ENCODE assay signal across 9 mouse cellular contexts in genomic region chr3:95587754-95588603, GRCm38 (mm10). TPM values are rescaled to one million over a fixed set of nuclear protein-coding genes. Genes with fewer than 3 reads are reported as not detected.
DNase-seq lines count a peak whose midpoint lies in the region; ATAC-seq lines count a peak whose summit lies in the region.
"Had no signal": no experiment of that assay in that cellular context is flagged by ENCODE, and none has a peak within 500 bp of the region (broad histone marks: within the 10 kb centered on the region; RNA-seq: fewer than 3 reads in every experiment).

No protein-coding gene starts in this region.

- no peak; the same call in 1 of the 2 replicates for ATAC-seq in kidney, embryonic 16.5 days (ENCODE audit: low FRiP score, low TSS enrichment)
- ATAC-seq in common myeloid progenitor, adult 5-6 weeks (replicated peaks; ENCODE audit: low read depth, poor library complexity, severe bottlenecking): peak; percentile 24
- ATAC-seq in hindbrain, embryonic 15.5 days (ENCODE audit: low FRiP score, low read depth): no peak
- ATAC-seq in midbrain, embryonic 14.5 days (ENCODE audit: low FRiP score, low TSS enrichment): no peak; the same call in 1 of the 2 replicates

- peaks cover 7% of the 10 kb centered on the region; the same call in 1 of the 2 replicates for H3K36me3 ChIP-seq in kidney, embryonic 16.5 days (ENCODE audit: insufficient read depth, low read length)
- H3K36me3 ChIP-seq in hindbrain, embryonic 15.5 days: peaks cover 10% of the 10 kb centered on the region
- peaks cover 7% of the 10 kb centered on the region for H3K36me3 ChIP-seq in midbrain, embryonic 14.5 days (ENCODE audit: control insufficient read depth, insufficient read depth, low read length)

- peak overlapping the region; percentile 76 for H3K4me3 ChIP-seq in kidney, embryonic 16.5 days (ENCODE audit: low read length)
- H3K4me3 ChIP-seq in hindbrain, embryonic 15.5 days: peak overlapping the region; percentile 86
- peak overlapping the region; percentile 71 for H3K4me3 ChIP-seq in midbrain, embryonic 14.5 days (replicated peaks; ENCODE audit: low read depth, low read length)

- H3K9me3 ChIP-seq in kidney, embryonic 16.5 days (ENCODE audit: low read length): no peaks in the 10 kb centered on the region
- H3K9me3 ChIP-seq in hindbrain, embryonic 15.5 days: no peaks in the 10 kb centered on the region
- no peaks in the 10 kb centered on the region for H3K9me3 ChIP-seq in midbrain, embryonic 14.5 days (ENCODE audit: control insufficient read depth, low read length)

- H3K27ac ChIP-seq in kidney, embryonic 16.5 days (ENCODE audit: low read length): peak overlapping the region; percentile 80; the same call in 1 of the 2 replicates
- H3K27ac ChIP-seq in hindbrain, embryonic 15.5 days (replicated peaks): peak overlapping the region; percentile 69
- peak overlapping the region; percentile 34; the same call in 1 of the 2 replicates for H3K27ac ChIP-seq in midbrain, embryonic 14.5 days (replicated peaks; ENCODE audit: low read depth, low read length)

- H3K4me2 ChIP-seq in kidney, embryonic 16.5 days (replicated peaks; ENCODE audit: low read depth, low read length): peak overlapping the region; percentile 65
- peak overlapping the region; percentile 60 for H3K4me2 ChIP-seq in hindbrain, embryonic 15.5 days
- peak overlapping the region; percentile 65 for H3K4me2 ChIP-seq in midbrain, embryonic 14.5 days (ENCODE audit: low read length)

- DNase-seq in kidney, postnatal 14 days: no peak
- DNase-seq in midbrain, embryonic 14.5 days: no peak
- DNase-seq in c-Kit-positive CD71-positive TER-119-positive erythroid progenitor cells, embryonic 14.5 days (ENCODE audit: low spot score): no peak
- DNase-seq in cerebellum, postnatal 25 days: no peak
- DNase-seq in adrenal gland, postnatal 36 days: no peak

- H3K4me1 ChIP-seq in kidney, embryonic 16.5 days (ENCODE audit: insufficient read depth, low read length): peaks cover 7% of the 10 kb centered on the region
- peaks cover 15% of the 10 kb centered on the region for H3K4me1 ChIP-seq in hindbrain, embryonic 15.5 days (replicated peaks)
- peaks cover 7% of the 10 kb centered on the region; the same call in 1 of the 2 replicates for H3K4me1 ChIP-seq in midbrain, embryonic 14.5 days (ENCODE audit: control insufficient read depth, insufficient read depth, low read length)

- H3K27me3 ChIP-seq in kidney, embryonic 16.5 days (ENCODE audit: insufficient read depth, low read length): no peaks in the 10 kb centered on the region
- H3K27me3 ChIP-seq in hindbrain, embryonic 15.5 days: no peaks in the 10 kb centered on the region
- no peaks in the 10 kb centered on the region for H3K27me3 ChIP-seq in midbrain, embryonic 14.5 days (ENCODE audit: control insufficient read depth, insufficient read depth, low read length)

- WGBS in kidney, embryonic 16.5 days: 48% methylated on average over 8 of the region's 8 CpGs
- 51% methylated on average over 8 of the region's 8 CpGs for WGBS in hindbrain, embryonic 15.5 days
- 52% methylated on average over 8 of the region's 8 CpGs for WGBS in midbrain, embryonic 14.5 days

- peak overlapping the region; percentile 59 for H3K9ac ChIP-seq in kidney, embryonic 16.5 days (replicated peaks; ENCODE audit: low read length)
- peak overlapping the region; percentile 33; the same call in 1 of the 2 replicates for H3K9ac ChIP-seq in hindbrain, embryonic 15.5 days
- peak overlapping the region; percentile 18; the same call in 1 of the 2 replicates for H3K9ac ChIP-seq in midbrain, embryonic 14.5 days (replicated peaks; ENCODE audit: low read length)

RNA-seq across cellular contexts. Expression of gene Golph3l, which starts 0.8 kb away (rescaled TPM):
- polyA plus RNA-seq in kidney, embryonic 16.5 days (2015; fragmentation: Nextera tagmentation; extraction: Ambion mirVana): 36.4 and 38.5 TPM in 2 replicates
- total RNA-seq in common myeloid progenitor, adult 5-6 weeks (2017): 65.9 and 72.7 TPM in 2 replicates
- polyA plus RNA-seq in hindbrain, embryonic 15.5 days (2015; fragmentation: Nextera tagmentation; extraction: Ambion mirVana): 25.8 and 26.8 TPM in 2 replicates
- polyA plus RNA-seq in midbrain, embryonic 14.5 days (2014; fragmentation: Nextera tagmentation; extraction: Ambion mirVana): 34.0 and 36.9 TPM in 2 replicates
- total RNA-seq in adrenal gland, postnatal 36 days (2021): 10 to 100 TPM; 40.6 to 53.7 TPM

RNA-seq across cellular contexts. Expression of gene Hormad1, which starts 28.5 kb away (rescaled TPM):
- polyA plus RNA-seq in kidney, embryonic 16.5 days (2015; fragmentation: Nextera tagmentation; extraction: Ambion mirVana): 0.17 TPM in 1 of 2 replicates, not detected in the other
- total RNA-seq in common myeloid progenitor, adult 5-6 weeks (2017): not detected in 2 replicates
- polyA plus RNA-seq in hindbrain, embryonic 15.5 days (2015; fragmentation: Nextera tagmentation; extraction: Ambion mirVana): not detected in 2 replicates
- not detected in 2 replicates for polyA plus RNA-seq in midbrain, embryonic 14.5 days (2014; fragmentation: Nextera tagmentation; extraction: Ambion mirVana)
- total RNA-seq in adrenal gland, postnatal 36 days (2021): not detected
- total RNA-seq: hematopoietic stem cell, adult 5-6 weeks had no signal

RNA-seq across cellular contexts. Expression of gene Ensa, which starts 36.8 kb away (rescaled TPM):
- polyA plus RNA-seq in kidney, embryonic 16.5 days (2015; fragmentation: Nextera tagmentation; extraction: Ambion mirVana): 76.4 and 78.6 TPM in 2 replicates
- 79.4 and 79.7 TPM in 2 replicates for total RNA-seq in common myeloid progenitor, adult 5-6 weeks (2017)
- 109 and 110 TPM in 2 replicates for polyA plus RNA-seq in hindbrain, embryonic 15.5 days (2015; fragmentation: Nextera tagmentation; extraction: Ambion mirVana)
- polyA plus RNA-seq in midbrain, embryonic 14.5 days (2014; fragmentation: Nextera tagmentation; extraction: Ambion mirVana): 97.0 and 103 TPM in 2 replicates
- 100 to 1,000 TPM in 1 of 2 experiments, 10 to 100 TPM in 1; 83.6 to 107 TPM for total RNA-seq in adrenal gland, postnatal 36 days (2021)
